Mouse (Mus musculus) heart, postnatal 0 days (tissue): Measurements from ENCODE around the gene Gtf2ird2. TPM values are rescaled to one million over a fixed set of nuclear protein-coding genes. Genes with fewer than 3 reads are reported as not detected.

Experiments
- ATAC-seq: fragments of 200-750 bp; cut with Nextera tagmentation; 2 replicates; pipeline ENCODE4 v1.8.0; 2017; ENCODE audit warnings: low read depth, moderate number of reproducible peaks, moderate library complexity; ENCODE audit not compliant: insufficient read depth
- DNase-seq: peaks from one replicate; pipeline ENCODE4 v3.0.0-alpha.2; 2016; ENCODE audit warnings: low spot score
- H3K27ac ChIP-seq: fragments of 300-500 bp; sonication (generic); 2 replicates; pipeline ENCODE4 v1.5.1; 2014; ENCODE audit warnings: low read depth, mild to moderate bottlenecking
- H3K27me3 ChIP-seq: fragments of 300-500 bp; sonication (generic); 2 replicates; pipeline ENCODE4 v1.6.1; 2014; ENCODE audit warnings: low read length, mixed read lengths; ENCODE audit not compliant: control insufficient read depth, insufficient read depth
- H3K36me3 ChIP-seq: fragments of 300-500 bp; sonication (generic); replicated peaks from 2 replicates; pipeline ENCODE4 v1.6.1; 2014; ENCODE audit warnings: low read length, mixed read lengths; ENCODE audit not compliant: control insufficient read depth, insufficient read depth
- H3K4me1 ChIP-seq: fragments of 300-500 bp; sonication (generic); 2 replicates; pipeline ENCODE4 v1.6.1; 2014; ENCODE audit warnings: antibody characterized with exemption; ENCODE audit not compliant: control insufficient read depth, insufficient read depth
- H3K4me2 ChIP-seq: fragments of 300-500 bp; sonication (generic); 2 replicates; pipeline ENCODE4 v1.6.1; 2014; ENCODE audit warnings: low read depth, mild to moderate bottlenecking, low read length, moderate library complexity
- H3K4me3 ChIP-seq: fragments of 300-500 bp; sonication (generic); 2 replicates; pipeline ENCODE4 v1.5.1; 2014; ENCODE audit warnings: low read depth, low read length
- H3K9ac ChIP-seq: fragments of 300-500 bp; sonication (generic); replicated peaks from 2 replicates; pipeline ENCODE4 v1.6.1; 2014; ENCODE audit warnings: low read depth, low read length, mixed read lengths
- H3K9me3 ChIP-seq: fragments of 300-500 bp; sonication (generic); replicated peaks from 2 replicates; pipeline ENCODE4 v1.6.1; 2016; ENCODE audit warnings: low read length; ENCODE audit not compliant: control insufficient read depth
- CTCF ChIP-seq: IDR thresholded peaks from 2 replicates; pipeline ENCODE4 v1.5.1; 2016; ENCODE audit warnings: antibody characterized with exemption, control low read depth, low read depth
- EP300 ChIP-seq: IDR thresholded peaks from 2 replicates; pipeline ENCODE4 v1.6.1; 2016; ENCODE audit warnings: antibody characterized with exemption, low read depth
- WGBS: fragments of 180-500 bp; shearing (Covaris S2); extraction: QIAGEN DNeasy Blood & Tissue Kit; methylation state at CpG from one replicate; pipeline ENCODE4 v1.1.7; 2014; 5-methylcytosine and 5-hydroxymethylcytosine counted together
- polyA plus RNA-seq: library from polyadenylated mRNA; unstranded; fragments of >200 nt; fragmentation: Nextera tagmentation; extraction: Ambion mirVana; gene quantifications from 2 replicates; pipeline ENCODE4 v1.2.1, GENCODE M21; 2015
- total RNA-seq: library from RNA; depleted of rRNA; stranded (reverse); fragments of >200 nt; gene quantifications from 2 replicates; pipeline ENCODE4 v1.2.3, GENCODE M21; 2014; ENCODE audit warnings: low replicate concordance

Gtf2ird2 gene
- total and polyA plus RNA-seq, 2 experiments from 2014 or later = 4.2 to 25.1 TPM

GRCm38 (mm10) chr5:134221278-134221677 is 37.5 kb downstream of the Gtf2ird2 start:
- ATAC-seq = no peak
- Histone ChIP-seq H3K4me1 (no peaks in the 10 kb centered on the region), H3K9ac (no peak overlapping the region), H3K27ac (no peak overlapping the region), H3K4me2 (peak overlapping the region; percentile 51), H3K4me3 (peak overlapping the region; percentile 24; the same call in 1 of the 2 replicates), H3K9me3 (no peaks in the 10 kb centered on the region), H3K27me3 (peaks cover 11% of the 10 kb centered on the region), H3K36me3 (0 out of 2 replicates have a peak, but pooled peaks cover 12% of the 10 kb centered on the region)
- DNase-seq = no peak
- TF ChIP-seq CTCF = no peak
- TF ChIP-seq EP300 = no peak
- 58% methylated on average over 4 of the region's 4 CpGs for WGBS

GRCm38 (mm10) chr5:134221708-134222150 is 37.9 kb downstream of the Gtf2ird2 start:
- H3K27ac ChIP-seq = no peak overlapping the region
- H3K27me3 ChIP-seq = peaks cover 11% of the 10 kb centered on the region
- H3K4me3 ChIP-seq = peak overlapping the region; percentile 24
- peak overlapping the region; percentile 51 for H3K4me2 ChIP-seq
- no peak overlapping the region for H3K9ac ChIP-seq
- ATAC-seq = no peak
- no peak for TF ChIP-seq EP300
- no peak for TF ChIP-seq CTCF
- no peaks in the 10 kb centered on the region for H3K4me1 ChIP-seq
- no peak for DNase-seq
- no peaks in the 10 kb centered on the region for H3K9me3 ChIP-seq
- 0 out of 2 replicates have a peak, but pooled peaks cover 7% of the 10 kb centered on the region for H3K36me3 ChIP-seq
- WGBS = 5% methylated on average over 36 of the region's 36 CpGs

GRCm38 (mm10) chr5:134225110-134225901 is 41.5 kb downstream of the Gtf2ird2 start:
- H3K4me1 ChIP-seq = 0 out of 2 replicates have a peak, but pooled peaks cover 6% of the 10 kb centered on the region
- no peaks in the 10 kb centered on the region for H3K36me3 ChIP-seq
- H3K27ac ChIP-seq = no peak overlapping the region
- DNase-seq (no peak), ATAC-seq (no peak)
- peaks cover 11% of the 10 kb centered on the region for H3K27me3 ChIP-seq
- no peaks in the 10 kb centered on the region for H3K9me3 ChIP-seq
- TF ChIP-seq CTCF (no peak), EP300 (no peak)
- H3K4me3 ChIP-seq = no peak overlapping the region
- H3K4me2 ChIP-seq = no peak overlapping the region
- 70% methylated on average over 30 of the region's 30 CpGs for WGBS
- no peak overlapping the region for H3K9ac ChIP-seq

- DNase-seq (no peak), ATAC-seq (no peak)
- Histone ChIP-seq H3K4me2 (no peak overlapping the region), H3K4me1 (0 out of 2 replicates have a peak, but pooled peaks cover 6% of the 10 kb centered on the region), H3K27me3 (peaks cover 9% of the 10 kb centered on the region), H3K9ac (no peak overlapping the region), H3K9me3 (no peaks in the 10 kb centered on the region), H3K36me3 (no peaks in the 10 kb centered on the region), H3K27ac (no peak overlapping the region), H3K4me3 (no peak overlapping the region)
- WGBS = 56% methylated on average over 12 of the region's 12 CpGs
- TF ChIP-seq EP300 (no peak), CTCF (no peak)
Observed at GRCm38 (mm10) chr5:134226946-134227345, 43.1 kb downstream of the Gtf2ird2 start.

GRCm38 (mm10) chr5:134227574-134228248 is 43.9 kb downstream of the Gtf2ird2 start:
- peak; percentile 43 for DNase-seq
- TF ChIP-seq CTCF = peak; percentile 35; the same call in 1 of the 2 replicates
- TF ChIP-seq EP300 = no peak

More at GRCm38 (mm10) chr5:134227574-134228248, 43.9 kb downstream of the Gtf2ird2 start:
- Histone ChIP-seq H3K27ac (no peak overlapping the region), H3K27me3 (peaks cover 1% of the 10 kb centered on the region), H3K9me3 (no peaks in the 10 kb centered on the region), H3K9ac (no peak overlapping the region), H3K4me2 (no peak overlapping the region), H3K36me3 (no peaks in the 10 kb centered on the region), H3K4me3 (no peak overlapping the region), H3K4me1 (peaks cover 14% of the 10 kb centered on the region; the same call in 1 of the 2 replicates)
- 37% methylated on average over 11 of the region's 11 CpGs for WGBS
- ATAC-seq = no peak
